Mouse (Mus musculus) ES-Bruce4 (cell line): ENCODE data around the gene BC016579. TPM values are rescaled to one million over a fixed set of nuclear protein-coding genes. Genes with fewer than 3 reads are reported as not detected.

Source experiments
- H3K27ac ChIP-seq: 2 replicates; pipeline ENCODE4 v1.5.1; 2012; ENCODE audit warnings: low read length, inconsistent platforms; ENCODE audit not compliant: insufficient read depth
- H3K27me3 ChIP-seq: 2 replicates; pipeline ENCODE4 v1.6.1; 2012; ENCODE audit warnings: mild to moderate bottlenecking, low read length, inconsistent platforms; ENCODE audit not compliant: control insufficient read depth, poor library complexity, insufficient read depth, severe bottlenecking
- H3K36me3 ChIP-seq: 2 replicates; pipeline ENCODE4 v1.6.1; 2012; ENCODE audit warnings: inconsistent platforms, mild to moderate bottlenecking, low read length, moderate library complexity; ENCODE audit not compliant: control insufficient read depth, poor library complexity, insufficient read depth, severe bottlenecking
- H3K4me1 ChIP-seq: one replicate; pipeline ENCODE4 v1.8.1; 2011; ENCODE audit warnings: low read length; ENCODE audit not compliant: control insufficient read depth, insufficient read depth
- H3K4me3 ChIP-seq: 2 replicates; pipeline ENCODE4 v1.5.1; 2011; ENCODE audit warnings: low read depth, mild to moderate bottlenecking, low read length
- H3K9ac ChIP-seq: 2 replicates; pipeline ENCODE4 v1.6.1; 2012; ENCODE audit warnings: low read depth, mild to moderate bottlenecking, inconsistent platforms; ENCODE audit not compliant: poor library complexity, severe bottlenecking
- H3K9me3 ChIP-seq: replicated peaks from 2 replicates; pipeline ENCODE4 v1.6.1; 2012; ENCODE audit warnings: mild to moderate bottlenecking, low read length, inconsistent platforms; ENCODE audit not compliant: control insufficient read depth, poor library complexity, insufficient read depth, severe bottlenecking
- CTCF ChIP-seq: IDR thresholded peaks from one replicate; pipeline ENCODE4 v1.8.1; 2011; ENCODE audit warnings: low read depth, low read length
- EP300 ChIP-seq: IDR thresholded peaks from 2 replicates; pipeline ENCODE4 v1.6.1; 2011; ENCODE audit warnings: low read depth, low read length; ENCODE audit not compliant: insufficient read depth
- POLR2A ChIP-seq: IDR thresholded peaks from one replicate; pipeline ENCODE4 v1.8.1; 2011; ENCODE audit warnings: low read length; ENCODE audit not compliant: insufficient read depth
- polyA plus RNA-seq: library from polyadenylated mRNA; stranded (reverse); fragments of >200 nt; gene quantifications from 2 replicates; pipeline ENCODE4 v1.2.4, GENCODE M21; 2011; ENCODE audit warnings: low read depth; ENCODE audit not compliant: missing spikeins, insufficient read depth, insufficient read length

BC016579 gene
- polyA plus RNA-seq, 1 experiment, result not detected

DNA sequence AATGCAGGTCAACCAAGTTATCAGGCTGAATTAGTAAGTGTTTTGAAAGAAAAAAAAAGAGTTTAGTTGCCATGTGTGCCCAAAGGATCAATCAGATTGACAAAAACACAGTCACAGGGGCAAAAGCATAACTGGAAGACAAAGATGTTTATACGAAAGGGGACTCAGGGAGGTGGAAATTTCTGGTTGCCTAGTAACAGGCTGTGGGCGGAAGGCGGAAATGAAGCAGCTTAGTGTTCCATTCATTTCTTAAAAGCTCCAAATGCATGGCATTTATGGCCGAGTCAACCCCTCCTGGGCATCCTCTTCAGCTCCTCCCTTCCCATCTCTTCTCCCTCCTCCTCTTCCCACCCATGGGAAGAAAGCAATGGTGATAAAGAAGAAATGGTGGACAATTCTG lies 36.3 kb upstream of the BC016579 start:
- Histone ChIP-seq H3K9me3 (no peaks in the 10 kb centered on the region), H3K9ac (no peak overlapping the region)

GRCm38 (mm10) chr16:45686833-45687232 lies 33.0 kb upstream of the BC016579 start:
- no peaks in the 10 kb centered on the region for H3K36me3 ChIP-seq
- no peak overlapping the region for H3K27ac ChIP-seq
- no peaks in the 10 kb centered on the region for H3K27me3 ChIP-seq
- TF ChIP-seq POLR2A (no peak), EP300 (no peak), CTCF (no peak)
- no peaks in the 10 kb centered on the region for H3K4me1 ChIP-seq
- no peaks in the 10 kb centered on the region for H3K9me3 ChIP-seq
- no peak overlapping the region for H3K9ac ChIP-seq
- H3K4me3 ChIP-seq, result no peak overlapping the region

More for the DNA sequence above, 36.3 kb upstream of the BC016579 start:
- Histone ChIP-seq H3K4me1 (no peaks in the 10 kb centered on the region), H3K27me3 (no peaks in the 10 kb centered on the region), H3K27ac (no peak overlapping the region), H3K36me3 (no peaks in the 10 kb centered on the region), H3K4me3 (no peak overlapping the region)
- TF ChIP-seq EP300, result no peak
- no peak for TF ChIP-seq CTCF
- no peak for TF ChIP-seq POLR2A

GRCm38 (mm10) chr16:45685295-45685694 lies 31.4 kb upstream of the BC016579 start:
- H3K9me3 ChIP-seq, result no peaks in the 10 kb centered on the region
- no peak overlapping the region for H3K4me3 ChIP-seq
- H3K36me3 ChIP-seq, result no peaks in the 10 kb centered on the region
- H3K4me1 ChIP-seq, result no peaks in the 10 kb centered on the region
- no peak for TF ChIP-seq EP300
- no peak for TF ChIP-seq CTCF
- TF ChIP-seq POLR2A, result no peak
- H3K27ac ChIP-seq, result no peak overlapping the region
- no peaks in the 10 kb centered on the region for H3K27me3 ChIP-seq
- H3K9ac ChIP-seq, result no peak overlapping the region

GRCm38 (mm10) chr16:45684815-45685214 lies 30.9 kb upstream of the BC016579 start:
- TF ChIP-seq EP300, result no peak
- peak; percentile 70 for TF ChIP-seq CTCF
- H3K9ac ChIP-seq, result no peak overlapping the region
- no peaks in the 10 kb centered on the region for H3K27me3 ChIP-seq
- no peaks in the 10 kb centered on the region for H3K4me1 ChIP-seq
- no peak overlapping the region for H3K27ac ChIP-seq
- H3K9me3 ChIP-seq, result no peaks in the 10 kb centered on the region
- no peak overlapping the region for H3K4me3 ChIP-seq
- H3K36me3 ChIP-seq, result no peaks in the 10 kb centered on the region

DNA sequence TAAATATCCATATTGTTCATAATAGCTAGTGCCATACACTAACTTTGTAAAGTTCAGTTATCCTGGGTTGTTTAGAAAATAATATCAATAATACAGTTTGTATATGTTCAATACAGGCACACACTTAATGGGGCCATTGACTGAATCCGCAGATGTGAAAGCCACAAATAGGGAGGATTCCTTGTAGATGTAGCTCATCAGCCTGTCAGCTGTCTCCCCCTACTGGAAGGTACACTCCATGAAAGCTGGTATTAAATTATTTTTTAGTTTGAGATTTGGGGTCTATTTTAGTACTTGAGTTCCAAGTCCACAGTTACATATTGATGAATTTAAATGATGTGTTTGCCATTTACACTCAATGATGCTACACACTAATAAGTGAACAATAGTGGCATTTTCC lies 22.6 kb upstream of the BC016579 start:
- H3K27ac ChIP-seq, result no peak overlapping the region
- no peak overlapping the region for H3K4me3 ChIP-seq
- H3K9me3 ChIP-seq, result no peaks in the 10 kb centered on the region
- H3K36me3 ChIP-seq, result no peaks in the 10 kb centered on the region
- no peaks in the 10 kb centered on the region for H3K27me3 ChIP-seq
- no peaks in the 10 kb centered on the region for H3K4me1 ChIP-seq
- TF ChIP-seq POLR2A, result no peak
- TF ChIP-seq EP300, result no peak
- TF ChIP-seq CTCF, result no peak
- no peak overlapping the region for H3K9ac ChIP-seq

DNA sequence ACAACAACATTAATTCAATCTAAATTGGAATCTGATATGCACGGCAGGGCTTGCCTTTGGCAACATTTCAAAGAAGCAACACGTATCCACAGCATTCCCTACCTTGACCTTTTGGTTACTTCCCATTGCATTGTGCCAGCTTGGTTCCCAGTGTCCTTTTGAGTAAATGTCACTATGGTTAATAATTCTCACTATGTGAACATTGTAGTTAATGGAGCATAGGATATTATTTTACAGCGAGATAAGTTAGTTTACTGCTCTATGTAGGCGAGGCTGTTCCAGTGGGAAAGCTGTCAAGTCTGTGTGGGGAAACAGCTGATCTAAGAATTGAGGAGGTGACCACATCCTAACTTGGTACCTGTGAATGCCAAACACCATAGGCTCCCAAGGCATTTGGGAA lies 16.1 kb upstream of the BC016579 start:
- no peak for TF ChIP-seq POLR2A
- TF ChIP-seq EP300, result no peak
- H3K9me3 ChIP-seq, result no peaks in the 10 kb centered on the region
- no peaks in the 10 kb centered on the region for H3K4me1 ChIP-seq
- no peaks in the 10 kb centered on the region for H3K27me3 ChIP-seq
- no peaks in the 10 kb centered on the region for H3K36me3 ChIP-seq
- no peak overlapping the region for H3K9ac ChIP-seq
- no peak overlapping the region for H3K27ac ChIP-seq
- no peak overlapping the region for H3K4me3 ChIP-seq
